Mouse (Mus musculus) forebrain, postnatal 0 days (tissue): Measurements from ENCODE around the gene Vmn2r120. TPM values are rescaled to one million over a fixed set of nuclear protein-coding genes. Genes with fewer than 3 reads are reported as not detected.
"Not testable (repeated sequence)": the region's sequence is repeated elsewhere in the genome, so short reads cannot be mapped to it uniquely, and the experiment has no call there.

Source experiments
- ATAC-seq: fragments of 200-750 bp; cut with Nextera tagmentation; 2 replicates; pipeline ENCODE4 v1.8.0; 2017; ENCODE audit warnings: mild to moderate bottlenecking, moderate library complexity
- DNase-seq: peaks from one replicate; pipeline ENCODE4 v3.0.0-alpha.2; 2015
- H3K27ac ChIP-seq: fragments of 300-500 bp; sonication (generic); 2 replicates; pipeline ENCODE4 v1.5.1; 2014; ENCODE audit warnings: low read depth, mild to moderate bottlenecking, antibody characterized with exemption, low read length, moderate library complexity, mixed read lengths
- H3K27me3 ChIP-seq: fragments of 300-500 bp; sonication (generic); 2 replicates; pipeline ENCODE4 v1.6.1; 2014; ENCODE audit warnings: mild to moderate bottlenecking, low read length, mixed read lengths; ENCODE audit not compliant: insufficient read depth
- H3K36me3 ChIP-seq: fragments of 300-500 bp; sonication (generic); 2 replicates; pipeline ENCODE4 v1.6.1; 2014; ENCODE audit warnings: mild to moderate bottlenecking, moderate library complexity; ENCODE audit not compliant: insufficient read depth
- H3K4me1 ChIP-seq: fragments of 300-500 bp; sonication (generic); 2 replicates; pipeline ENCODE4 v1.6.1; 2014; ENCODE audit warnings: antibody characterized with exemption; ENCODE audit not compliant: insufficient read depth
- H3K4me2 ChIP-seq: fragments of 300-500 bp; sonication (generic); 2 replicates; pipeline ENCODE4 v1.6.1; 2014; ENCODE audit warnings: low read depth, mild to moderate bottlenecking, moderate library complexity
- H3K4me3 ChIP-seq: fragments of 300-500 bp; sonication (generic); 2 replicates; pipeline ENCODE4 v1.5.1; 2014; ENCODE audit warnings: low read depth, low read length, mixed read lengths
- H3K9ac ChIP-seq: fragments of 300-500 bp; sonication (generic); 2 replicates; pipeline ENCODE4 v1.6.1; 2014; ENCODE audit warnings: mild to moderate bottlenecking
- H3K9me3 ChIP-seq: fragments of 300-500 bp; sonication (generic); 2 replicates; pipeline ENCODE4 v1.6.1; 2016; ENCODE audit warnings: low read length
- CTCF ChIP-seq: sonication (generic); IDR thresholded peaks from 2 replicates; pipeline ENCODE4 v1.5.1; 2016; ENCODE audit warnings: antibody characterized with exemption, control low read depth, low read depth
- WGBS: fragments of 180-500 bp; shearing (Covaris S2); extraction: QIAGEN DNeasy Blood & Tissue Kit; methylation state at CpG from one replicate; pipeline ENCODE4 v1.1.7; 2014; 5-methylcytosine and 5-hydroxymethylcytosine counted together
- polyA plus RNA-seq: library from polyadenylated mRNA; unstranded; fragments of >200 nt; fragmentation: Nextera tagmentation; extraction: Ambion mirVana; gene quantifications from 2 replicates; pipeline ENCODE4 v1.2.1, GENCODE M21; 2015
- total RNA-seq: library from RNA; depleted of rRNA; stranded (reverse); fragments of >200 nt; gene quantifications from 2 replicates; pipeline ENCODE4 v1.2.3, GENCODE M21; 2014; rRNA removed

Vmn2r120 gene
- not detected in 2 replicates for total RNA-seq
- polyA plus RNA-seq = not detected in 2 replicates

- H3K4me1 ChIP-seq = no peaks in the 10 kb centered on the region
- no peaks in the 10 kb centered on the region for H3K9me3 ChIP-seq
- no peak within 1 kb of the TSS for H3K4me2 ChIP-seq
- no peak within 1 kb of the TSS for H3K4me3 ChIP-seq
- DNase-seq (no peak), ATAC-seq (no peak)
- H3K27me3 ChIP-seq = no peaks in the 10 kb centered on the region
- no peak within 1 kb of the TSS for H3K27ac ChIP-seq
- WGBS = 93% methylated on average over 1 of the region's 1 CpGs
- no peak within 1 kb of the TSS for H3K9ac ChIP-seq
- TF ChIP-seq CTCF = no peak
- H3K36me3 ChIP-seq = no peaks in the 10 kb centered on the region
Observed at GRCm38 (mm10) chr17:57545405-57545804, at the start of gene Vmn2r120. TSS of gene Vmn2r120 (minus strand) at chr17:57545505.

GRCm38 (mm10) chr17:57587273-57587672, 42.0 kb upstream of the Vmn2r120 start:
- H3K4me3 ChIP-seq, H3K27me3 ChIP-seq, H3K9me3 ChIP-seq, ATAC-seq, H3K36me3 ChIP-seq, H3K4me1 ChIP-seq, H3K27ac ChIP-seq, H3K9ac ChIP-seq, DNase-seq, H3K4me2 ChIP-seq: not testable (repeated sequence)
- 79% methylated on average over 6 of the region's 6 CpGs for WGBS

- no peak for TF ChIP-seq CTCF
- Histone ChIP-seq H3K4me2 (no peak overlapping the region), H3K9me3 (no peaks in the 10 kb centered on the region), H3K27me3 (no peaks in the 10 kb centered on the region), H3K4me1 (no peaks in the 10 kb centered on the region), H3K9ac (no peak overlapping the region), H3K4me3 (no peak overlapping the region), H3K36me3 (no peaks in the 10 kb centered on the region), H3K27ac (no peak overlapping the region)
- DNase-seq (no peak), ATAC-seq (no peak)
- WGBS = 74% methylated on average over 16 of the region's 16 CpGs
Observed at GRCm38 (mm10) chr17:57574075-57574705, 28.9 kb upstream of the Vmn2r120 start.

Other genes starting within 250 kb of the Vmn2r120 start
- gene Adgre1, start 186.8 kb downstream of the Vmn2r120 start, total RNA-seq = 7.9 and 8.4 TPM in 2 replicates
- gene Adgre1, start 186.8 kb downstream of the Vmn2r120 start, polyA plus RNA-seq = 4.2 TPM in 2 replicates
- gene Gm21834, start 196.7 kb upstream of the Vmn2r120 start, total RNA-seq = not detected in 2 replicates
- gene Gm21834, start 196.7 kb upstream of the Vmn2r120 start, polyA plus RNA-seq = not detected in 2 replicates
- 4.8 and 6.4 TPM in 2 replicates for gene Cntnap5c, start 224.1 kb upstream of the Vmn2r120 start, total RNA-seq
- gene Cntnap5c, start 224.1 kb upstream of the Vmn2r120 start, polyA plus RNA-seq = 1.0 and 1.7 TPM in 2 replicates